Mouse (Mus musculus) left cerebral cortex, adult 11 months (tissue): ENCODE measurements around the gene Pde6b.

Experiments used
- DNase-seq: peaks from one replicate; pipeline ENCODE4 v3.0.0; 2022; ENCODE audit warnings: low spot score

Pde6b gene

DNA sequence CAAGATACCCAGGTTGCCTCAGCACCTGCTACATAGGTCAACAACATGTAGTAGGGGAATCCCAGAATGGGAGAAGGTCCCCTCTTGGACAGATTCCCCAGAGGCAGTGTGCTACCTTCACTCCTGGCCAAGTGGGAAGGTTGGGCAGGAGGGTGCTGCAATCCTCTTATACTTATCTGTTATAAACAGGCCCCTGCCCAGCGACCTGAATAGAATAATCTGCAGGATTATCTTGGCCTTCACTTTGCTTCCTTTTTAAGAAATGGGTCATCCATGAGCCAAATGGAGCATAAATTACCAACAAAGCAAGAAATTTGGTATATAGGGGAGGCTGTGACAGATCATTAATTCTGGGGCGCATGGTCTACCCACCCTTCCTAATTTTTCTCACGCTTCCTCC lies 1.6 kb downstream of the Pde6b start:
- DNase-seq: no peak

DNA sequence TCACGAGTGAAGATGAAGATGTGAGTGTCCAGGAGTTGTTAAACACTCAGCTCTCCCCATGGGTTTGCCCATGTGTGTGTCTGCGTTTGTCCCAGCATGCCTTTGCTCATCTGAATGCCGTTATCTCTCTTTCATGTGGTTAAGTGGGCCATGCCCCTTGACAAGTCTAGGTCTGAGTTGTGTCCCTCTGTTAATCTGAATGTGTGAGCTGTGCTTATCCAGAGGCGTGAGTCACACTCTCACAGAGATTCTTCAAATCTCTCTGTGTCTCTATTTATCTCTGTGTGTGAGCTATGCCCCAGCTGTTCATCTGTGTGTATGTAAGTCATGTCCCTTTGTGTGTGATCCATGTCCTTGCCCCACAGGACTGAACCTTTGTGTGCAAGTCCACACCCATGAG lies 15.3 kb downstream of the Pde6b start:
- DNase-seq: no peak

DNA sequence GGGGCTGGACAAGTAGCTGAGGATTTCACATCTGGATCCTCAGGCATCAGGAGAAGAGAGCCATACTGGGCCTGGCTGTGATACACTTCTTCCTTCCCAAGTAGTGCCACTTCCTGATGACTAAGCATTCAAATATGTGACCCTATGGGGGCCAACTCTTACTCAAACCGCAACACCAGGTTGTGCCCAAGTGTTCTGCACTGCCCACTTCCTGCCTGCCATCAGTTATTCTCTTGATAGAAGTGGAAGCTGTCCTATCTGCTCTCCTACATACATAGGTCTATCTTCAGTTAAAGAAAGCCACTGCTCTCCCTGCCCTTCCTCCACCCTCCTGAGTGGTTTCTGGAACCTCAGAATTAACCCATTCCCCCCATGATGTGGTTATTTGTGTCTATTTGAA lies 17.3 kb downstream of the Pde6b start:
- no peak for DNase-seq

DNA sequence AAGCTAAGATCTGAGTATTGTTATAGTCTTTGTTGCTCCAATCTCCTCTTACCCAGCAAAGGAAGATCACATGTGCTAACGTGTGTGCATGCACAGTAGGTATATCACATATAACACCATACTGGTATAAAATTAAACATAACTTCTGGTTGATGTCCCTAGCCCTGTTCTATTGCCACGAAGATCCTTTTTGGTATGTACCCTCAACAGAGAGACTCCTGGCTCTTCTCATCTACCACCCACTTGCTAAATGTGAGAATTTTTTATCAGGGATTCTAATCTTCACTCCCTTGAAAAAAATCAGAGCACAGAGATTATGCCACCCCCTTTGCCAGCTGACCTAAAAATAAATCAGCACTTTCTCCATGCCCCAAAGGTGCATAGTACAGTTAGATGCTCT lies 18.8 kb downstream of the Pde6b start:
- peak; percentile 31 for DNase-seq

DNA sequence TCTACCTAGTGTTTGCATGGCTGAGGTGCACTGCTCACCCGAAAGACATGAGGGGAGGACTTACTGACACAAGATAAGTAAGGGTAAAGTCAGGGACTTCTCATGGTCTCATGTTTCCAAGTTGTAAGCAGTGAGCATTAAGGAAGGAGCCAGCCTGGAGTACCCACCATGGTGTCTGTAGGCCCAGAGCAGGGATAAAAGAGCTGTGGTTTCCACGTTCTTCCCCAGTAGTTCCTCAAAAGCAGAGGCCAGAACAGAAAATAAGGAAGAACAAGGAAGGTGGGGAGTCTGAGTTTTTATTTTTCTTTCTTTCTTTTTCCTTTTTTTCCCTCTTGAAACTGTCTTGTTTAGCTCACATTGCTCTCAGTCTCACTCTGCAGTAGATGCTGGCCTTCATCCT lies 26.5 kb downstream of the Pde6b start:
- no peak for DNase-seq

DNA sequence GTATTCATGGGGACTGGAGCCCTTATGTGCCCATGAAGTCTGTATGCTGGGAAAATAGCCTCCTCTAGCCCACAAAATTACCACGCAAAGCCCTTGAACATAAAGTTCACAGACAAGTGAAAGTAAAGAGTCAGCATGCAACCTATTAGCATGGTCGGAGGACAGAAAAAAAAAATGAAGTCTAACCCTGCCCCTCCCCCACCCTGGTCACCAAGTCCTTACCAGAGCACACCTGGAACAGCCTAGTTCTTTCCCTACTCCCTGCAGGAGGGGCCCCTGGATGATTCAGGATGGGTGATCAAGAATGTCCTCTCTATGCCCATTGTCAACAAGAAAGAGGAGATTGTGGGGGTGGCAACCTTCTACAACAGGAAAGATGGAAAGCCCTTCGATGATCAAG lies 34.5 kb downstream of the Pde6b start:
- DNase-seq: no peak

DNA sequence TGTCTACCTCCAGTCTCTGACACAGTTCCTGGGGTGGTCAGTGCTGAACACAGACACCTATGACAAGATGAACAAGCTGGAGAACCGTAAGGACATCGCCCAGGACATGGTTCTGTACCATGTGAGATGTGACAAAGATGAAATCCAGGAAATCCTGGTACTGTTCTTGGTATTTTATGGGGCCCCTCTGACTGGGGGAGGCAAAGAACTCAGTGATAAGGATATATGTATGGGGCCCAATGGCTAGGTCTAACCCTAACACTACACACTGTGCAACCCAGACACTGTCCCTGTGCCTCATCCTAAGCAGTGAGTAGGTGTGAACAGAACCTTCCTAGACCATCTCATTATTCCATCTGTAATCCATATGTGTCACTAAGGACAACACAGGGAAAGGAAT lies 35.2 kb downstream of the Pde6b start:
- DNase-seq: no peak

DNA sequence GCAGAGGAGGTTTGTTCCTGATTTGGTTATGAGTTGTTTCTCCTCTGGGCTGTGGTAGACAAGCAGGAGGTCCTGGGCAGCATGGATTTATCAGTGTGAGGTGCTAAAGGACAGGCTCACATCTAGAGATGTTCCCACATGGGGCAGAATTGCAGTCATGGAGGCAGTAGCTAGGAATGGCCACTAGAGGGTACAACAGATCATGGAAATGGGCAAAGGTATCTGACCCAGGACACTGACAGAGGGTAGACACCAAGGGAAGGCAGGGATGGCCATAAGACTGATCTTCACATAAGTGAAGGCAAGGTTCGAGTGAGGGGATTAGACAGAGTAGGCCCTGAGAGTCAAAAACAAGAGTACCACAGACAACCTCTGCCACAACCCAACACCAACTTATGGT lies 39.0 kb downstream of the Pde6b start:
- no peak for DNase-seq

DNA sequence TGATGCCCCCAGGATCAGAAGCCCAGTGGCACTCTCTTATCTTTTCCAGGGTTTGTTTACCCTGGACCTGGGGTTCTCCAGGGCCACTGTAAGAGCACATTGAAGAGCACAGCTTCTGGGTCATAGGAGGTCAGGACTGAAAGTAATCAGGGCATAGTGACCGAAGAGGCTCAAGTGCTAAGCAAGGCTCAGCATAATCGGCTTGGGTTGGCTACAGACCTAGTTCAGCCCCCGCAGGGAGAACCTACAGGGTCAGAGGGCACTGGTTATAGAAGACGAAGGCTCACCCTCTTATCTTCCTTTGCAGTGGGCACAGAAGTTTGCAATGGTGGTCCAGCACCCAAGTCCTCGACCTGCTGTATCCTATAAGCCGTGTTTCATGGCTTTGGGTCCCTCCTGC lies 43.0 kb downstream of the Pde6b start:
- DNase-seq: no peak

DNA sequence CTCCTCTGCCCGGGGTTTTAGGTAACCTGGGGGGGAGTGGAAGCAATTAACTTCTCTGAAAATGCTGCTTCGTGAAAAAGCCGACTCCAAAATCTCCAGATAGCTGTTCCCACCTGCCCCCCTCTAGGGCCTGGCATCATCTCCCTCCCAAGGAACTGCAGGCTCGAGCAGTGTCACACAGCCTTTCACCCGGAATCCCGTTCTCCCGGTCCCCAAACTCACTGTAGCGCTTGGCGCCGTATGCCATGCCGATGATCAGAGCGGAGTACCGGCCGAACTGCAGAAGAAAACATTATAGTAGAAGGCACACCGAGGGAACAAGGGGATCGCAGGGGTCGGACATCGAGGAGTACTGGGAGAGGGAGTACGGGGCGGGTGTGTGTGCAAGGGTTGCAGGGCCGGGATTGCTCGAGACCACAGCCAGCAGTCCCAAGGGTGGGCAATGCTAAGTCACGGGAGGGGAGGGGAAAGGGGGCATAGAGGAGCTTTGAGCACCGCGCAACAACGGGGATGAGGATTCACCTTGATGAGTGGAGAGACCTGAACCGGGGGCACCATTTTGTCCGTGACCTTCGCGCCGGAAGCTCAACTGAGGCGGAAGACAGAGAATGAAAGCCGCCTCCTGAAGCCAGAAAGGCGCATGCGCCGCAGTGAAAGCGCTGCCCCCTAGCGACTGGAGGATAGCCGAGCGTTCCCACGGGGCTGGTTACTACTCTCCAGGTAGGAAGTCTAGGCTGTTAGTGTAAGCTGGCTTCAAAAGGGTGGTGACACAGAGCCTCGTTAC lies 45.8 kb downstream of the Pde6b start, which contains the start of gene Atp5k:
Gene Atp5k, minus strand, starts transcription at position 645 of the 784 bp plus-strand sequence.
- peak; percentile 86 for DNase-seq

DNA sequence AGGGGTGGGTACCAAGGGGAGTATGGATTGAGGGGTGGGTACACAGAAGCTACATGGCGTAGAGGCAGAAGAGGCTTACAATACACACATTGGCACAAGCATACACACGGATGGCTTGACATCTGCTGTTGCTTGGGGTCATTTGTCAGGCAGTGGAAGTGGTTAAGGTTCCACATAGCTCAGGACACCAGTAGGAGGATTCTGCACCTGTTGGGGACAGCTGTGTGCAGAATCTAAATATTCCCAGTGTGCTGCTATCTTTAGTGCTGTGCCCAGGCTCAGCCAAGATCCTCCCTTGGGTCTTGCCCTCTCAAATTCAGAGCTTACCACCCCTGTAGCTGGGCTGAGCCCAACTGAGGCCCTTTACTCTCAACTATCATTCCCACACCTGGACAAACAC lies 47.9 kb downstream of the Pde6b start:
- DNase-seq: no peak

DNA sequence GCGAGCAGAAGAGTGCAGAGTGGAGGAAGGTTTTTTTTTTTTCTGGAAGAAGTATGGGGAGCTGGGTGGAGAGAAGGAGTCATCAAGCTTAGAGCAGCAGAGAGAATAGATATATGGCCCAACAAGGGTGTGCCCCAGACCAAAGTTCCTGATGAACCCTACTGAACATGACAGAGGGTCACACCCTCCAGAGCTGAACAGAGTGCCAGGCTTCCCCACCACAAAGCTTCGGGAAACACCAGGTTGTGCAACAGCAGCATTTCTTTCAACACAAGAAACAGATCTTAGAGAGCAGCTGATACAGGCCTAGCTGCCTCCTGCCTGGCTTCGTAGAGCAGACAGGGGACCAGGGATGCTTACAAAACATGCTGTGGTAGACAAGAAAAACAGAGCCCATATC lies 58.8 kb downstream of the Pde6b start:
- no peak for DNase-seq

DNA sequence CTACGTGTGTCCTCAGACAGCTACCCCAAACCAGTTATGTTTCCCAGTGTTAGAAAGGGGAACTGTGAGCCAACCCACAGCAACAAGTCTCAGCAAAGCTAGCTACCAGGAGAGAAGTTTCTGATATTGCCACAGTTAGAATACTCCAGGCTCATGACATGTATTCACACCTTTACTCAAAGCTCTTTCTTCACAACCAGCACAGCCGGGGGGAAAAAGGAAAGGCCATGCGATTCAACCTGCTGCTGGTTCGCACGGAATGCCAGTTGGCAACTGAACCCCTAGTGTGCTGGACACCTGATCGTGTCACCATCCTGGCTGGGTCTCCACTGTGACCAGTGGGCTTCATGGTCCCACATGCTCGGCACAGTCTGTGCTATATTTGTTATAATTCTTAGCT lies 59.7 kb downstream of the Pde6b start:
- DNase-seq: no peak

DNA sequence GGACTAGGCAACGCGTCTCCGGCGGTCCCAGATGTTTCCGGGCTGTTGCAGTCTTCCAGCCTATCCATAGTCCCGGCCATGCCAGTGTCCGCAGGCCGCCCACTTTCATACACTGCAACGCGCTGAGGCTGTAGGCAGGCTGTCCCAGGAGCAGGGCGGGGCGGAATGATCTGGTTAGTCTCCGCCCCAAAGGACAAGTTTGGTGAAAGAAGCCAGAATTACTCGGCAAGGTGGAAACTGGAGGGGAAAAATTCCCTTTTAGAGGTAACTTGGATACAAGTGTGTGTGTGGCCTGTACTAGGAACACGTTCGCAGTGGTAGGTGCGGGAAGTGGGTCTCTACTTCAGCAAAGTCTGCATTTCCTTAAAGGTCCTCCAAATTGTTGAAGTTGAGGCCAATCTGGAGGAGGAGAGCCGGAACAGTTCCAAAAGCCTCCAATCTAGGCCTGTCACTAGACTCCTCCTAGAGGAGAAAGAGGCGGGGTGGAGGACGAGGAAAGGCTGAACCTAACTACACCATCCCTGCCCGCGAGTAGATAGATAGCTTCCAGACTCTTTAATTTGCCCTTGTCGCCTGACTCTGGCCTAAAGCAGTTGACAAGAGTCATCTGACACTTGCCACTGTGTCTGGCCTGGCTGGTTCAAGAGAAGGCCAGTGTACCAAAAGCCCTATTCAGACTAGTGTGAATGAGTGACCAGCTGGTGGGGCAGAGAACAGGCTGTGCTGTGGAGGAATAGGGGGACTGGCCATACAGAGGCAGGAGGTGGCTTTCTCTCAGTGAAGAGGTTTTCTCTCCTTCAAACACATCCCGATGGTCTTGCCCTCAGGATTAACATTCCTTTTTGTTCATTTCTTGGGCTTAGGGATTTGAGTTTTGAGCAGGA lies 60.8 kb downstream of the Pde6b start, which contains the start of gene Mfsd7a:
Gene Mfsd7a, minus strand, starts transcription at position 107 of the 884 bp plus-strand sequence.
- no peak for DNase-seq

DNA sequence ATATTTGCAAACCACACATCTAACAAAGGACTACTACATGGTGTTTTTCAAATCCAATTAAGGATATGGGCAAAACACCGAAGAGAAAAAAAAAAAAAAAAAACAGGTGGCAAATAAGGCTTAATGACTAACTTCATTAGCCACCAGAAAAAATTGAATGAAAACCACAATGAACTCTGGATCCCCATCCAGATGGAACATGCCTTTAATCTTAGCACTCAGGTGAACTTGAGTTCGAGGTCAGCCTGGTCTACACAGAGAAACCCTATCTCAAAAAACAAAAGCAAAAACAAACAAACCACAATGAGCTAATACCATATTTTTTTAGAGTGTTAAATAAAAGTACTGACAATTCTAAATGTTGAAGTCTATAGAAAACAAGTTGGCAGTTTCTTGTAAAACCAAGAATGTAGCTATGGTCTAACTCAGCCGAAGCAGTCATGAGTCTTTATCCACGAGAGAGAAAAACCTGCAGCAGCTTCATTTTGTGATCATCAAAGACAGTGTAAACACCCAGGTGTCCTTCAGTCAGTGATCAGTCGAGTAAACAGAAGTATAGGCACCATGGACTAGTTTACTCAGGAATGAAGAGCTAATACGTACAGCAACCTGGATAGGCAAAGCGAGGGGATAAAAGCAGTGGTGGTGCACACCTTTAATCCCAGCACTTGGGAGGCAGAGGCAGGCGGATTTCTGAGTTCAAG lies 62.8 kb downstream of the Pde6b start:
- no peak for DNase-seq

DNA sequence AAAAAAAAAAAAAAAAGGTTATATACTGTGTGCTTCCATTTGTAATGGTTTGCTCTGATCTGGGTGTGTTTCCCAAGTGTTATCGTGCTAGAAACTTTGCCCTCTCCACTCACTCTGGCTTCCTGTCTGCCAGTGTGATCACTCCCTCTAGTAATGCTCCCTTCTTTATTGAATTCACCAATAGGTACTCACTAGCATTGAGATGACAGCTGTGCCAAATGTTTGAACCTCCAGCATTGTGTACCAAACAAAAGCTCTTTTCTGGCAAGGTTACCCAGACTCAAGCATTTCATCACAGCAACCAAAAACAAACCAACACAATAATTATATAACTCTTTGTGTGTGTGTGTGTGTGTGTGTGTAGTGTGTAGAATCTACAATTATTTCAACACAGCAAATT lies 63.4 kb downstream of the Pde6b start:
- no peak for DNase-seq

DNA sequence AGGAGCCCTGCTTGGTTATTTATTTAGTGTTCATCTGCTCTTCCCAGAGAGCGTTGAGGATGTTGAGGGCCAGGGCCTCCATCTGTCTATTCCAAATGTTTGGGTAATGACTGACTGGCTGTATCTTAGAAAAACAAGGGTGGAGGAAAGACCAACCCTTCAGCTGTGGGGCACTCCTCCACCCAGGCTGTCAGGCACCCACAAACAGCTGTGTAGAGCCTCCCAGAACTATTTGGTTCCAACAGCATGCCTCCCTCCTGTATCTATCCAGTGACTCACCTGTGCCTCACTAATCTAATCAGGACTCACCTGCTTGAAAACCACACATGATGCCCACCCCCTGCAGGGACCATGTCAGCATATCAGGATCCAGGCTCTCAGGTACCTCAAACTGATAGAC lies 64.2 kb downstream of the Pde6b start:
- DNase-seq: no peak

DNA sequence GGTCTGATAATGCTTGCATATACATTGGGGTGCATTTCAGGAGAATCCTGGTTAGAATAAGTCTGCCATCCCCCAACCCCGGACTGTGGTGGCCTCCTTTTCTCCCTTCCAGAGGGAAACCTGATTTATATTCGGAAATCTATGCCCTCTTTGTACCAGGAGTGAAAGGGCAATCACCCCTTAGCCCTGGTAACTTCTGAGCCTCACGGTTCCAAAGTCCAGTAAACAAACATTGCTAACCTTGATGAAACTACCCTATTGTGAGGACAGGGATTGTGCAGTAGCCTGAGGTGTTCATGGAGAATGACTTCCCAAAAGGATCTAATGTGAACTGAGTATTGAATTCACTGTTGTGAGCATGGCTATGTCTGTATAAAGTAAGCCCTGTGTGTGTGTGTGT lies 65.9 kb downstream of the Pde6b start:
- DNase-seq: no peak

DNA sequence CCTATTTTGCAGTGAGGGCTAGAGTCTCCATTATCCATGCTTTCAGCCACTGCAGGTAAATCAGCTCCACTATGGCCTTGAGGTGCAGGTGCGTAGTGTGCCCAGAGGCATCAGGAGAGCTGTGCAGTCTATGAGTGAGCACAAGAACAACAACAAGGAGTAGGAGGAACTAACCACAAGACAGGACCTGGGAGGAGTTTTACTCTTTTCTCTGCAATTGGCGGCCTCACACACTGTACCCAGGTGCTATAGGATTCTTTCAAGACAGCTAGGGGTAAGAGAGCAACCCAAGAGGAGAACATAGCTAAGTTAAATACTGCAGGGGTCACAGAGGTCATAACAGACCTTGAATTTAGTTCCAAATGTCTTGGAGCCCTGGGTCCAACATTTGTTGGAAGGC lies 70.5 kb downstream of the Pde6b start:
- no peak for DNase-seq

DNA sequence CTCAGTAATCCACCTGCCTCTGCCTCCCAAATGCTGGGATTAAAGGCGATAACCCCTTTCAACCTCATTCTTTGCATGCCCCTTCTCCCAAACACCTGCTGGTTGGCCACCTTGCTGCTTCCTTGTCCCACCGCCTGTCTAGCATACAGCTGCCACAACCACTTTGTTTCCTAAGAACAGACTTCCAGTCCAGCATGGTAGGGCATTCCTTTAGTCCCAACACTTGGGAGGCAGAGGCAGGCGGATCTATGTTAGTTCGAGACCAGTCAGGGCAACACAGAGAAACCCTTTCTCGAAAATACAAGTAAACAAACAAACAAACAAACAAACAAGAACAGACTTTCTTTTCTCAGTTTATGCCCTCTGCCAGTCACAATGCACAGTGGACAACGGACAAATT lies 72.3 kb downstream of the Pde6b start:
- DNase-seq: no peak

DNA sequence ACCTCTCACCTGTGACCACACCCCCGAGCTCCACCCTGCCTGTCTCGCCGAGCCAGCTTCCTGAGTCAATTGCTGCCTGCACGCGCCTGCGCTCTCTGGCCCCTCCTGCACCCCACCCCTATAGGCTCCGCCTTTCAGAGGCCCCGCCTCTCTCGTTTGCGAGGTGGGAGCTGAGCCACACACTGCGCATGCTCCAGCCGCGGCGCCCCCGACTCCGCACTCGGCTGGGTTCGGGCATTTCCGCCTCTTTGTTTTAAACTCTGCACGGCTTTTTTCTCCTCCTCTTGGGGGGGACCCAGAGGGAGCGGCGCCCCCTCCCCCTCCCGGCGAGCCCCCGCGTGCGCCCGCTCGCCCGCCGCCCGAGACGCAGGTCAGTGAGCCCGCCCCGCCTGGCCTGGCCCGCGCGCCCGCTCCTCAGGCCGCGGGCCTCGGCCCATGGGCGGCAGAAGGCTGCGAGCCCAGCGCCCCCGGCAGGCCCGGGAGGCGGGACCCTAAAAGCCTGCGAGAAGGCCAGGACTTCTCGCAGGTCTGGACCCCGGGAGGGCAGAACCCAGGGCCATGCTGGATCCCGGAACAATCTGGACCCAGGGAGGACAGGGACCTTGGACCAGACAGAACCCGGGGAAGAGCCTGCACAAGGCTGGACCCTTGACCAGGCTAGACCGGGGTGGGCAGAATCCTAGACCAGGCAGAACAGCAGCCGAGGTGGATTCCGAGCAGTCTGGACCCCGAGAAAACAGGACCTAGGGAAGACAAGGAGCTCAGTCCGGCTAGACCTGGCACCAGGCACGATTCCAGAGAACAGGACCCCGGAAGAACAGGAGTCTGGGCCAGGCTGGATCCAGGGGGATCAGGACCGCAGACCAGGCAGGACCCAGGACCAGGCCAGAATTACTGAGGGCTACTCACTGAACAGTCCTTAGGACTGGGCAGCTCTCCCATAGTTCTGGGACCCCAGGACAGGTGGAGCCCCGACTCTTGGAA lies 73.2 kb downstream of the Pde6b start, which contains the start of gene Pcgf3:
Gene Pcgf3, plus strand, starts transcription at position 151 of the 984 bp plus-strand sequence.
- DNase-seq: peak; percentile 95
